Mouse (Mus musculus): ENCODE measurements around the gene Ythdf2. TPM values are rescaled to one million over a fixed set of nuclear protein-coding genes. Genes with fewer than 3 reads are reported as not detected.

The Ythdf2 gene
- total and polyA plus RNA-seq, 3 experiments: 65.2 to 84.3 (median 70.3) TPM

DNA sequence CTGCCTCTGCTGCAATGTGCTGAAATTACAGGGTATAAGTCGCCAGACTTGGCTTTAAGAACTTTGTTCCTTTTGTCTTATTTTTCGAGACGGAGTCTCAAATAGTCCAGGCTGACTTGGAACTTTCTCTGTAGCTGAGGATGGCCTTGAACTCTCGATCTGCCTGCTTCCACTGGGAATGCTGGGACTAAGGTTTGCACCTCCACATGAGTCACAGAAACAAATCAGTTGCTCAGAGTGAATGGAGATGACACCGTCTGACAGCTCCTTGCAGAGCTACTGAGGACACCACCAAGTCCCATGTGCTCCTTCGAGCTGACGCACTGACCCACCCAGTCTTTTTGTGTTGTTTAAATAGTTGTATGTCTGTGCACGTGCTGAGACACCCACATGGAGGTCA is 41.0 kb upstream of the Ythdf2 start:
- H3K27me3 ChIP-seq (ENCODE audit: insufficient read depth, low read length): no peaks in the 10 kb centered on the region
- no peak overlapping the region for H3K4me3 ChIP-seq (ENCODE audit: low read depth, low read length)
- H3K9me3 ChIP-seq (replicated peaks): no peaks in the 10 kb centered on the region
- H3K4me1 ChIP-seq (ENCODE audit: insufficient read depth, low read depth, low read length): peaks cover 28% of the 10 kb centered on the region
- ATAC-seq (ENCODE audit: extremely low read depth, insufficient number of reproducible peaks, low FRiP score, poor library complexity, severe bottlenecking): no peak
- TF ChIP-seq POLR2AphosphoS5 (IDR thresholded peaks at IDR 0.05; ENCODE audit: insufficient replicate concordance, low read depth, low read length): no peak
- no peak for TF ChIP-seq GATA1 (IDR thresholded peaks at IDR 0.05; ENCODE audit: borderline replicate concordance, low read length)
- TF ChIP-seq GATA2 (IDR thresholded peaks at IDR 0.05; ENCODE audit: borderline replicate concordance, low read depth, low read length): no peak
- TF ChIP-seq CTCF (IDR thresholded peaks at IDR 0.05; ENCODE audit: low read depth, low read length): no peak
- TF ChIP-seq TAL1 (conservative IDR thresholded peaks at IDR 0.05; ENCODE audit: low read depth, low read length): no peak
- no peak for DNase-seq (ENCODE audit: low spot score)
- peaks cover 63% of the 10 kb centered on the region for H3K36me3 ChIP-seq (replicated peaks)

DNA sequence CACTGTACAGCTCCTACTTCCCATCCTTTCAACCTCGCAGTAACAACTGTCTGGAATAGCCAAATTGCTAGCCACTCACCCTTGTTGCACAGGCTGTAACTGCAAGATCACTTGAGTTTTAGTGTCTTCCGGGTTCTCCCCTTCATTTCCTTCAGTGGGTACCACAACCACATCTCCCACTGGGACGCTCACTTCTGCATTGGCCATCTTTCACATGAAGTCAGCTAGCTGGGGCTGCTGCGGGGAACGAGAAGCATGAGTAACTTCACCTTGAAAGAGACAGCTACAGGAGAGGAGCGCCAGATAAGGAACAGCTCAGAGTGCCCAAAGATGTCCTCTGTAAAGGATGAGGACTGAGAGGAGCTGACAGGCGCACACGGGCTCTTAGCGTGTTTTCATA is 39.5 kb upstream of the Ythdf2 start:
- ATAC-seq (ENCODE audit: extremely low read depth, insufficient number of reproducible peaks, low FRiP score, poor library complexity, severe bottlenecking): no peak
- TF ChIP-seq GATA2 (IDR thresholded peaks at IDR 0.05; ENCODE audit: borderline replicate concordance, low read depth, low read length) (no peak), TAL1 (conservative IDR thresholded peaks at IDR 0.05; ENCODE audit: low read depth, low read length) (no peak), CTCF (IDR thresholded peaks at IDR 0.05; ENCODE audit: low read depth, low read length) (no peak), GATA1 (IDR thresholded peaks at IDR 0.05; ENCODE audit: borderline replicate concordance, low read length) (no peak), POLR2AphosphoS5 (IDR thresholded peaks at IDR 0.05; ENCODE audit: insufficient replicate concordance, low read depth, low read length) (no peak)
- Histone ChIP-seq H3K4me3 (ENCODE audit: low read depth, low read length) (no peak overlapping the region), H3K9me3 (replicated peaks) (no peaks in the 10 kb centered on the region), H3K36me3 (replicated peaks) (peaks cover 67% of the 10 kb centered on the region), H3K4me1 (ENCODE audit: insufficient read depth, low read depth, low read length) (peaks cover 23% of the 10 kb centered on the region), H3K27me3 (ENCODE audit: insufficient read depth, low read length) (no peaks in the 10 kb centered on the region)
- DNase-seq (ENCODE audit: low spot score): no peak

DNA sequence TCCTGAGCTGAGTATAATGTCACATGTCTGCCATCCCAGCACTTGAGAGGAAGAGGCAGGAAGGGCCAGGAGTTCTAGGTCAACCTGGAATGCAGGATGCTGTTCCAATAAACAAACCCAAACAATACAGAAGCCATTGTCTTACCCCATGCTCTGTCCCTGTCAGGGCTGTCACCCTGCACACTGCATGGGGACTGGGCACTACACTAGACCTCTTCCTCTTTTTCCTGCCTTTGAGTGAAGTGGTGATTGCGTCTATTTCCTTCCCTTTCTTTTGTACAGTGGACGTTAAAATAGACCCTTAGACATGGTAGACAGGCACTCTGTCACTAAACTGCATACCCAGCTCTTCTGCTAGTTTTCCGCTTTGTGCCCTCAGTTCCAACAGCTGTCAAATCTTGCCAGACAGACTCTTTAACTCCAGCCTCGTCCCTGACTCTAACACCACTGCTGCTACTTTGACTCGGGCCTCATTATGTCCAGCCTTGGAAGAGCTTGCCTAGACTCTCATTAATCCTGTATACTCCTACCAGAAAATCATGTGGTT is 35.4 kb upstream of the Ythdf2 start:
- Histone ChIP-seq H3K4me3 (ENCODE audit: low read depth, low read length) (no peak overlapping the region), H3K4me1 (ENCODE audit: insufficient read depth, low read depth, low read length) (no peaks in the 10 kb centered on the region), H3K9me3 (replicated peaks) (no peaks in the 10 kb centered on the region), H3K36me3 (replicated peaks) (peaks cover 82% of the 10 kb centered on the region), H3K27me3 (ENCODE audit: insufficient read depth, low read length) (no peaks in the 10 kb centered on the region)
- no peak for TF ChIP-seq POLR2AphosphoS5 (IDR thresholded peaks at IDR 0.05; ENCODE audit: insufficient replicate concordance, low read depth, low read length)
- TF ChIP-seq CTCF (IDR thresholded peaks at IDR 0.05; ENCODE audit: low read depth, low read length): no peak
- TF ChIP-seq GATA1 (IDR thresholded peaks at IDR 0.05; ENCODE audit: borderline replicate concordance, low read length): no peak
- TF ChIP-seq GATA2 (IDR thresholded peaks at IDR 0.05; ENCODE audit: borderline replicate concordance, low read depth, low read length): no peak
- no peak for TF ChIP-seq TAL1 (conservative IDR thresholded peaks at IDR 0.05; ENCODE audit: low read depth, low read length)
- no peak for DNase-seq (ENCODE audit: low spot score)
- ATAC-seq (ENCODE audit: extremely low read depth, insufficient number of reproducible peaks, low FRiP score, poor library complexity, severe bottlenecking): no peak

DNA sequence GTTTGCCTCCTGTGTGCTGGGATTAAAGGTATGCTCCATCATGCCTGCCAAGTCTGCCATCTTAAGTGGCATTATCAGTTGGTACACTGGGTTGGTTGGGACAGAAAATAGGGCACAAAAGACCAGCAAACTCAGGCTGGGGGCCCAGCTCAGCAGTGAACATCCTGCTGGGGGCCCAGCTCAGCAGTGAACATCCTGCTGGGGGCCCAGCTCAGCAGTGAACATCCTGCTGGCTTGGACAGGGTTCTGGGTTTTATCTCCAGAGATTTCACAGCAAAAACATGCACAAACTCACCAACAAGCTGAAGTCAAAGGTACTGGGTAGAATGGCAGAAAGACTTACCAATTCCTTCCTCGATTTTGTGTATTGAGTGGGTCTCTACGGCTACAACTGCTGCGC is 33.5 kb upstream of the Ythdf2 start:
- H3K4me3 ChIP-seq (ENCODE audit: low read depth, low read length): no peak overlapping the region
- H3K4me1 ChIP-seq (ENCODE audit: insufficient read depth, low read depth, low read length): peaks cover 8% of the 10 kb centered on the region
- peaks cover 79% of the 10 kb centered on the region for H3K36me3 ChIP-seq (replicated peaks)
- DNase-seq (ENCODE audit: low spot score) (no peak), ATAC-seq (ENCODE audit: extremely low read depth, insufficient number of reproducible peaks, low FRiP score, poor library complexity, severe bottlenecking) (no peak)
- no peak for TF ChIP-seq GATA2 (IDR thresholded peaks at IDR 0.05; ENCODE audit: borderline replicate concordance, low read depth, low read length)
- no peak for TF ChIP-seq POLR2AphosphoS5 (IDR thresholded peaks at IDR 0.05; ENCODE audit: insufficient replicate concordance, low read depth, low read length)
- TF ChIP-seq TAL1 (conservative IDR thresholded peaks at IDR 0.05; ENCODE audit: low read depth, low read length): no peak
- no peak for TF ChIP-seq CTCF (IDR thresholded peaks at IDR 0.05; ENCODE audit: low read depth, low read length)
- no peak for TF ChIP-seq GATA1 (IDR thresholded peaks at IDR 0.05; ENCODE audit: borderline replicate concordance, low read length)
- H3K27me3 ChIP-seq (ENCODE audit: insufficient read depth, low read length): no peaks in the 10 kb centered on the region
- H3K9me3 ChIP-seq (replicated peaks): no peaks in the 10 kb centered on the region

DNA sequence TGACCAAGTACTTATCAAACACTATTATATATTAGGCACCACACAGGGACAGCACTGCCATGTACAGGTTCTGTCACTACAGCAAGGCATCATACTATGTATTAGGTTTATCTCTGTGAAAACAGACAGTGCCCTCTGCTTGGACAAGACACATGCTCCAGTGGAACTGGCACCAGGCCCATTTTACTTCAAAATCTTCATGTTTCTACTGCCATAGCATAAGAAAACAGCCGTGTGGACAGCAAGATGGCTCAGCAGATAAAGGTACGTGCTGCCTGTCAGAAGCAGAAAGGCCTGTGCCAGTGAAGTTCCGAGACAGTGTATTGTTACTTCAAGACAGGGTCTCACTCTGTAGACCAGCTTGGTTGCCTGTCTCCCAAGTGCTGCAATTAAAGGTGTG is 29.1 kb upstream of the Ythdf2 start:
- ATAC-seq (ENCODE audit: extremely low read depth, insufficient number of reproducible peaks, low FRiP score, poor library complexity, severe bottlenecking) (no peak), DNase-seq (ENCODE audit: low spot score) (no peak)
- Histone ChIP-seq H3K36me3 (replicated peaks) (peaks cover 77% of the 10 kb centered on the region), H3K4me3 (ENCODE audit: low read depth, low read length) (no peak overlapping the region), H3K4me1 (ENCODE audit: insufficient read depth, low read depth, low read length) (peaks cover 8% of the 10 kb centered on the region), H3K27me3 (ENCODE audit: insufficient read depth, low read length) (no peaks in the 10 kb centered on the region), H3K9me3 (replicated peaks) (no peaks in the 10 kb centered on the region)
- TF ChIP-seq TAL1 (conservative IDR thresholded peaks at IDR 0.05; ENCODE audit: low read depth, low read length): 0 out of 2 replicates have a peak, but pooled peaks have one; percentile 29
- TF ChIP-seq CTCF (IDR thresholded peaks at IDR 0.05; ENCODE audit: low read depth, low read length): no peak

DNA sequence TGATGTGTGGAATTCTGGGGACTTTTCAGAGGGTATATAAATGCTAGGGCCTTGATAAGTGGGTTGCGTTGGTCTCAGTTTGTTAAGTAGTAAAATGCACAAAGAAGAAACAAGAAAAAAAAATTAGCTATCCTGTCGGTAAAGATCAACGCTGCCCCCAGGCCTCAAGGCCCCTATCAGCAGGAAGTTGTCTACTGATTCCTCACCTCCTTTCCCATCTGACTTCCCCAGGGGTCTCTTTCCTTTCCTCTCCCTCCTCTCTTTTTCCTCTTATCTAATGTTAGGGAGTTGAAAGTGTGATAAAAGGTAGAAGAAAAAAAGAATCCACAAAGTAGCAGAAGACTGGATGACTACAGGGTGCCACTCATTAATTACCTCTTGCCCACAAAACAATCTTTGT is 28.3 kb upstream of the Ythdf2 start:
- no peaks in the 10 kb centered on the region for H3K9me3 ChIP-seq (replicated peaks)
- peaks cover 76% of the 10 kb centered on the region for H3K36me3 ChIP-seq (replicated peaks)
- no peak for TF ChIP-seq CTCF (IDR thresholded peaks at IDR 0.05; ENCODE audit: low read depth, low read length)
- TF ChIP-seq GATA1 (IDR thresholded peaks at IDR 0.05; ENCODE audit: borderline replicate concordance, low read length): no peak
- no peak for TF ChIP-seq TAL1 (conservative IDR thresholded peaks at IDR 0.05; ENCODE audit: low read depth, low read length)
- TF ChIP-seq GATA2 (IDR thresholded peaks at IDR 0.05; ENCODE audit: borderline replicate concordance, low read depth, low read length): no peak
- no peak for TF ChIP-seq POLR2AphosphoS5 (IDR thresholded peaks at IDR 0.05; ENCODE audit: insufficient replicate concordance, low read depth, low read length)
- peaks cover 8% of the 10 kb centered on the region for H3K4me1 ChIP-seq (ENCODE audit: insufficient read depth, low read depth, low read length)
- no peaks in the 10 kb centered on the region for H3K27me3 ChIP-seq (ENCODE audit: insufficient read depth, low read length)
- DNase-seq (ENCODE audit: low spot score) (no peak), ATAC-seq (ENCODE audit: extremely low read depth, insufficient number of reproducible peaks, low FRiP score, poor library complexity, severe bottlenecking) (no peak)
- no peak overlapping the region for H3K4me3 ChIP-seq (ENCODE audit: low read depth, low read length)
